Mouse (Mus musculus) spleen, adult 2 months (tissue): ENCODE data around the gene Apba2.

ENCODE experiments used
- CTCF ChIP-seq: fragments of 200-500 bp; IDR thresholded peaks from 2 replicates; pipeline ENCODE4 v1.5.1; 2011; ENCODE audit warnings: mild to moderate bottlenecking, inconsistent platforms; ENCODE audit not compliant: insufficient read depth, insufficient read length, insufficient replicate concordance; ENCODE audit errors: extremely low read depth
- POLR2A ChIP-seq: fragments of 200-500 bp; IDR thresholded peaks from 2 replicates; pipeline ENCODE4 v1.6.1; 2011; ENCODE audit warnings: low read depth, low read length, inconsistent platforms

GRCm38 (mm10) chr7:64631131-64631530 lies 129.6 kb downstream of the Apba2 start:
- no peak for TF ChIP-seq POLR2A
- TF ChIP-seq CTCF, result no peak
